Mouse (Mus musculus): Measurements from ENCODE around the gene Raf1. TPM values are rescaled to one million over a fixed set of nuclear protein-coding genes. Genes with fewer than 3 reads are reported as not detected.

The Raf1 gene
- total and polyA plus RNA-seq, 3 experiments = 79.3 to 80.7 TPM; not detected in 1

GRCm38 (mm10) chr6:115653939-115654338 is 22.5 kb downstream of the Raf1 start:
- no peaks in the 10 kb centered on the region for H3K9me3 ChIP-seq (replicated peaks; ENCODE audit: insufficient read depth, low read length)
- H3K27me3 ChIP-seq (ENCODE audit: control insufficient read depth in 1 of 2, insufficient read depth in 2 of 2, low read length in 2 of 2) = no peaks in the 10 kb centered on the region
- peak overlapping the region; percentile 46 for H3K9ac ChIP-seq (ENCODE audit: control insufficient read depth, low read depth, low read length, poor library complexity, severe bottlenecking)
- peak overlapping the region; percentile 78 for H3K27ac ChIP-seq (ENCODE audit: control insufficient read depth, low read depth, low read length)
- peak overlapping the region in 1 of 2 experiments; percentile 14; a peak in 1 of 4 replicates for H3K4me3 ChIP-seq (ENCODE audit: control insufficient read depth in 1 of 2, insufficient read depth in 1 of 2, low read depth in 2 of 2, low read length in 2 of 2)
- H3K79me2 ChIP-seq (ENCODE audit: control insufficient read depth, insufficient read depth, low read length, poor library complexity) = peaks cover 65% of the 10 kb centered on the region
- H3K4me1 ChIP-seq (ENCODE audit: control insufficient read depth in 1 of 2, insufficient read depth in 2 of 2, low read length in 2 of 2) = peaks cover 45 to 53% of the 10 kb centered on the region in 2 experiments
- TF ChIP-seq EP300 (IDR thresholded peaks at IDR 0.05; ENCODE audit: low read depth in 1 of 2, low read length in 2 of 2) (peak in 1 of 2 experiments; percentile 49; a peak in 1 of 4 replicates), MAX (IDR thresholded peaks at IDR 0.05; ENCODE audit: low read length) (peak; percentile 68), ZNF384 (IDR thresholded peaks at IDR 0.05; ENCODE audit: low read depth, low read length) (peak; percentile 94), TCF12 (IDR thresholded peaks at IDR 0.05; ENCODE audit: low read depth, low read length) (0 out of 2 replicates have a peak, but pooled peaks have one; percentile 26), MXI1 (IDR thresholded peaks at IDR 0.05; ENCODE audit: low read depth, low read length) (peak; percentile 75), MYC (IDR thresholded peaks at IDR 0.05; ENCODE audit: low read depth, low read length) (peak; percentile 81; the same call in 1 of the 2 replicates), E2F4 (IDR thresholded peaks at IDR 0.05; ENCODE audit: borderline replicate concordance, low read depth, low read length) (no peak), ETS1 (IDR thresholded peaks at IDR 0.05; ENCODE audit: low read depth, low read length) (peak; percentile 68), MEF2A (IDR thresholded peaks at IDR 0.05; ENCODE audit: extremely low read depth, insufficient replicate concordance, low read depth, low read length, poor library complexity, severe bottlenecking) (no peak)
- peak; percentile 78 for DNase-seq (ENCODE audit: low read depth, low spot score)
- H3K36me3 ChIP-seq (ENCODE audit: control insufficient read depth in 1 of 2, insufficient read depth in 2 of 2, low read length in 2 of 2) = peaks cover 0 to 63% of the 10 kb centered on the region in 2 experiments

- Histone ChIP-seq H3K79me2 (ENCODE audit: control insufficient read depth, insufficient read depth, low read length, poor library complexity) (peaks cover 68% of the 10 kb centered on the region), H3K9ac (ENCODE audit: control insufficient read depth, low read depth, low read length, poor library complexity, severe bottlenecking) (no peak overlapping the region), H3K36me3 (ENCODE audit: control insufficient read depth in 1 of 2, insufficient read depth in 2 of 2, low read length in 2 of 2) (peaks cover 0 to 59% of the 10 kb centered on the region in 2 experiments; a peak in 3 of 4 replicates), H3K9me3 (replicated peaks; ENCODE audit: insufficient read depth, low read length) (no peaks in the 10 kb centered on the region), H3K4me1 (ENCODE audit: control insufficient read depth in 1 of 2, insufficient read depth in 2 of 2, low read length in 2 of 2) (peaks cover 41 to 45% of the 10 kb centered on the region in 2 experiments), H3K27ac (ENCODE audit: control insufficient read depth, low read depth, low read length) (no peak overlapping the region), H3K4me3 (ENCODE audit: control insufficient read depth in 1 of 2, insufficient read depth in 1 of 2, low read depth in 2 of 2, low read length in 2 of 2) (no peak overlapping the region), H3K27me3 (ENCODE audit: control insufficient read depth in 1 of 2, insufficient read depth in 2 of 2, low read length in 2 of 2) (no peaks in the 10 kb centered on the region)
- TF ChIP-seq HCFC1 (IDR thresholded peaks at IDR 0.05; ENCODE audit: low read depth, low read length) = no peak
- TF ChIP-seq MXI1 (IDR thresholded peaks at IDR 0.05; ENCODE audit: low read depth, low read length) = no peak
- no peak for TF ChIP-seq ZMIZ1 (IDR thresholded peaks at IDR 0.05; ENCODE audit: low read depth, low read length)
- TF ChIP-seq E2F4 (IDR thresholded peaks at IDR 0.05; ENCODE audit: borderline replicate concordance, low read depth, low read length) = no peak
- TF ChIP-seq POLR2A (IDR thresholded peaks at IDR 0.05; ENCODE audit: control insufficient read depth in 1 of 2, insufficient read depth in 1 of 2, low read depth in 1 of 2, low read length in 2 of 2, poor library complexity in 1 of 2) = no peak
- TF ChIP-seq MAX (IDR thresholded peaks at IDR 0.05; ENCODE audit: low read length) = no peak
- no peak for TF ChIP-seq CHD1 (IDR thresholded peaks at IDR 0.05; ENCODE audit: low read depth, low read length)
- no peak for DNase-seq (ENCODE audit: low read depth, low spot score)
These were observed 24.7 kb downstream of the Raf1 start for GRCm38 (mm10) chr6:115651719-115652118.

All from MEL (cell line).